12 mouse cellular contexts compared by ENCODE assay signal in the genomic region with DNA sequence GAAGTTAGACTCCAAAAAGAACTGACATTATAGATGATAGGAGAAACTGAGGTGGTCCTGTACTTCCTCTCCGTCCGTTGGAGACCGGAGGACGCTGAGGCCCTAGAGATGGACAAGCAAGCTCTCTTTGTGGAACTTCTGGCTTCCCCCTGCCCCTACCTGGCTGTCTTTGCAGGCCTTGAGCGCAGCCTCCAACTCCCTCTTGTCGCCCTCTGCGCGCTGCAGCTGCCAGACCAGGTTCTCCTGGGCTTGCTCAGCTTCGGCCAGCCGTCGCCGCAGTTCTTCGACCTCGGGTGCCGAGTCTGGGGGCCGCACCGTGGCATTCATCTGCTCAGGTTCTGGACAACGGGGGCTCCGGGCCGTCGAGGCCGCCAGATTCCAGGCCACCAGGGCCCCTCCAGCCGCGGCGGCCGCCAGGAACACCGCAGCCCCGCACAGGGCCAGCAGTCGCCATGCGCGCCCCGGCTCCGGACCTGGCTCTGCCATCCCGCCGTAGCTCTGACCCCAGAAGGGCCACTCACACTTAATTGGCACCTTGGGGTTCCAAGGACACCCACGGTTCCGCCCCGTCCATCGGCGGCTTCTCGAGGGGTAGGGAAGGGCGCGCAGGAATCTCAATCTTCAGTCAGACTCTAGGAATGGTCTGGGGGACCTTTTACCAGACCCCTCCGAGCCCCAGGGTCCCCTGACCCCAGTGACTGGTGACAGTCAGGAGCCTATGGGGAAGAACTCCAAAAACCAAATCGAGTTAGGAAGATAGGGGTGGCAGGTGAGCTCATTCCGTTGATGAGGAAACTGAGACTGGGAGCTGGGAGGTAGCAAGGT. TPM values are rescaled to one million over a fixed set of nuclear protein-coding genes. Genes with fewer than 3 reads are reported as not detected.
DNase-seq lines count a peak whose midpoint lies in the region; ATAC-seq and TF ChIP-seq lines count a peak whose summit lies in the region.
"Had no signal": no experiment of that assay in that cellular context is flagged by ENCODE, and none has a peak within 500 bp of the region (broad histone marks: within the 10 kb centered on the region; RNA-seq: fewer than 3 reads in every experiment).

A gene (minus strand): TSS at position 486 of the 825 bp plus-strand sequence.

- H3K9me3 ChIP-seq in hindbrain, embryonic 10.5 days: no peaks in the 10 kb centered on the region
- no peaks in the 10 kb centered on the region for H3K9me3 ChIP-seq in hindbrain, postnatal 0 days (ENCODE audit: low read length)
- no peaks in the 10 kb centered on the region for H3K9me3 ChIP-seq in embryonic facial prominence, embryonic 12.5 days
- H3K9me3 ChIP-seq in intestine, embryonic 15.5 days: no peaks in the 10 kb centered on the region
- no peaks in the 10 kb centered on the region for H3K9me3 ChIP-seq in midbrain, embryonic 15.5 days
- H3K9me3 ChIP-seq: G1E had no signal

- no peak for TF ChIP-seq CTCF in hindbrain, postnatal 0 days (IDR thresholded peaks at IDR 0.05; ENCODE audit: low read depth)
- TF ChIP-seq CTCF in left cerebral cortex, adult 2 months (IDR thresholded peaks at IDR 0.05): no peak

- no peak for ATAC-seq in hindbrain, postnatal 0 days
- no peak for ATAC-seq in embryonic facial prominence, embryonic 12.5 days (ENCODE audit: insufficient number of reproducible peaks, insufficient read depth, low FRiP score, low TSS enrichment)
- no peak for ATAC-seq in intestine, embryonic 15.5 days
- ATAC-seq in midbrain, embryonic 15.5 days (replicated peaks): no peak

- peak within 1 kb of the TSS; percentile 39 for H3K4me3 ChIP-seq in hindbrain, embryonic 10.5 days
- H3K4me3 ChIP-seq in hindbrain, postnatal 0 days (ENCODE audit: low read length): no peak within 1 kb of the TSS
- peak within 1 kb of the TSS; percentile 15; the same call in 1 of the 2 replicates for H3K4me3 ChIP-seq in embryonic facial prominence, embryonic 12.5 days
- H3K4me3 ChIP-seq in intestine, embryonic 15.5 days (replicated peaks): 0 out of 2 replicates have a peak within 1 kb of the TSS, but pooled peaks have one; percentile 7
- H3K4me3 ChIP-seq in midbrain, embryonic 15.5 days: 0 out of 2 replicates have a peak within 1 kb of the TSS, but pooled peaks have one; percentile 6
- no peak within 1 kb of the TSS for H3K4me3 ChIP-seq in left cerebral cortex, adult 2 months
- H3K4me3 ChIP-seq: myocyte had no signal

- H3K4me1 ChIP-seq in hindbrain, embryonic 10.5 days (replicated peaks): peaks cover 28% of the 10 kb centered on the region
- no peaks in the 10 kb centered on the region for H3K4me1 ChIP-seq in hindbrain, postnatal 0 days (ENCODE audit: insufficient read depth, low read length)
- H3K4me1 ChIP-seq in embryonic facial prominence, embryonic 12.5 days: peaks cover 10% of the 10 kb centered on the region; the same call in 1 of the 2 replicates
- H3K4me1 ChIP-seq in intestine, embryonic 15.5 days (replicated peaks): peaks cover 13% of the 10 kb centered on the region
- peaks cover 8% of the 10 kb centered on the region; the same call in 1 of the 2 replicates for H3K4me1 ChIP-seq in midbrain, embryonic 15.5 days

- peak within 1 kb of the TSS; percentile 43; the same call in 1 of the 2 replicates for H3K27ac ChIP-seq in hindbrain, embryonic 10.5 days
- no peak within 1 kb of the TSS for H3K27ac ChIP-seq in hindbrain, postnatal 0 days
- H3K27ac ChIP-seq in embryonic facial prominence, embryonic 12.5 days: no peak within 1 kb of the TSS
- peak within 1 kb of the TSS; percentile 28; the same call in 1 of the 2 replicates for H3K27ac ChIP-seq in intestine, embryonic 15.5 days
- no peak within 1 kb of the TSS for H3K27ac ChIP-seq in midbrain, embryonic 15.5 days
- H3K27ac ChIP-seq in left cerebral cortex, adult 2 months: no peak within 1 kb of the TSS

- peaks cover 66% of the 10 kb centered on the region for H3K27me3 ChIP-seq in hindbrain, embryonic 10.5 days (ENCODE audit: insufficient read depth, poor library complexity, severe bottlenecking)
- H3K27me3 ChIP-seq in hindbrain, postnatal 0 days (ENCODE audit: insufficient read depth, low read length): peaks cover 22% of the 10 kb centered on the region
- peaks cover 38% of the 10 kb centered on the region for H3K27me3 ChIP-seq in embryonic facial prominence, embryonic 12.5 days
- peaks cover 11% of the 10 kb centered on the region for H3K27me3 ChIP-seq in intestine, embryonic 15.5 days (replicated peaks)
- H3K27me3 ChIP-seq in midbrain, embryonic 15.5 days (replicated peaks): peaks cover 36% of the 10 kb centered on the region

- no peaks in the 10 kb centered on the region for H3K36me3 ChIP-seq in hindbrain, embryonic 10.5 days
- no peaks in the 10 kb centered on the region for H3K36me3 ChIP-seq in hindbrain, postnatal 0 days (ENCODE audit: insufficient read depth, low read length)
- no peaks in the 10 kb centered on the region for H3K36me3 ChIP-seq in embryonic facial prominence, embryonic 12.5 days
- H3K36me3 ChIP-seq in intestine, embryonic 15.5 days: no peaks in the 10 kb centered on the region
- no peaks in the 10 kb centered on the region for H3K36me3 ChIP-seq in midbrain, embryonic 15.5 days (replicated peaks)
- H3K36me3 ChIP-seq: G1E had no signal

- 5% methylated on average over 46 of the region's 46 CpGs for WGBS in hindbrain, embryonic 10.5 days
- WGBS in hindbrain, postnatal 0 days: 9% methylated on average over 46 of the region's 46 CpGs
- WGBS in embryonic facial prominence, embryonic 12.5 days: 9% methylated on average over 46 of the region's 46 CpGs
- 12% methylated on average over 46 of the region's 46 CpGs for WGBS in intestine, embryonic 15.5 days
- WGBS in midbrain, embryonic 15.5 days: 7% methylated on average over 46 of the region's 46 CpGs

- DNase-seq in hindbrain, embryonic 10.5 days (ENCODE audit: low spot score): peak; percentile 45
- DNase-seq in hindbrain, postnatal 0 days (ENCODE audit: low spot score): no peak
- no peak for DNase-seq in right cerebral cortex, adult 18-20 months
- DNase-seq in left cerebral cortex, adult 2 months (ENCODE audit: extremely low spot score in 1 of 2, low spot score in 2 of 2): no peak
- DNase-seq: adrenal gland, adult 2 months; cerebellum, postnatal 25 days; layer of hippocampus, adult 9-11 months had no signal

- intact Hi-C loops in left cerebral cortex, adult 2 months (cut with DNase I): no loop called here

- no peak within 1 kb of the TSS for H3K9ac ChIP-seq in hindbrain, postnatal 0 days (replicated peaks; ENCODE audit: low read length)
- no peak within 1 kb of the TSS for H3K9ac ChIP-seq in embryonic facial prominence, embryonic 12.5 days
- H3K9ac ChIP-seq in intestine, embryonic 15.5 days: peak within 1 kb of the TSS; percentile 1; the same call in 1 of the 2 replicates
- H3K9ac ChIP-seq in midbrain, embryonic 15.5 days: no peak within 1 kb of the TSS

- no peak within 1 kb of the TSS for H3K4me2 ChIP-seq in hindbrain, postnatal 0 days (ENCODE audit: low read depth, low read length)
- peak within 1 kb of the TSS; percentile 37 for H3K4me2 ChIP-seq in embryonic facial prominence, embryonic 12.5 days (replicated peaks)
- peak within 1 kb of the TSS; percentile 37 for H3K4me2 ChIP-seq in intestine, embryonic 15.5 days (replicated peaks)
- H3K4me2 ChIP-seq in midbrain, embryonic 15.5 days: peak within 1 kb of the TSS; percentile 13; the same call in 1 of the 2 replicates

RNA-seq across cellular contexts. Expression of the gene that starts here (rescaled TPM):
- polyA plus RNA-seq in hindbrain, embryonic 10.5 days (2016; fragmentation: Nextera tagmentation; extraction: Ambion mirVana): 0.51 and 0.60 TPM in 2 replicates
- total RNA-seq in hindbrain, postnatal 0 days (2014; rRNA removed): 0.58 TPM in 1 of 2 replicates, not detected in the other
- 0.13 and 0.34 TPM in 2 replicates for polyA plus RNA-seq in hindbrain, postnatal 0 days (2015; fragmentation: Nextera tagmentation; extraction: Ambion mirVana)
- 0.48 and 0.49 TPM in 2 replicates for polyA plus RNA-seq in embryonic facial prominence, embryonic 12.5 days (2016; fragmentation: Nextera tagmentation; extraction: Ambion mirVana)
- polyA plus RNA-seq in intestine, embryonic 15.5 days (2015; fragmentation: Nextera tagmentation; extraction: Ambion mirVana): 0.32 and 0.43 TPM in 2 replicates
- polyA plus RNA-seq in midbrain, embryonic 15.5 days (2015; fragmentation: Nextera tagmentation; extraction: Ambion mirVana): 0.09 and 0.15 TPM in 2 replicates
- not detected for total RNA-seq in left cerebral cortex, adult 2 months (2021)
- total RNA-seq: adrenal gland, adult 2 months had no signal
- polyA plus RNA-seq: adrenal gland, adult 2 months; G1E had no signal

Comparison
In these comparisons a context has a peak if more than half of its experiments do, and no peak if none do; other contexts are left out.
1. Peak in DNase-seq, H3K4me3 ChIP-seq and H3K27ac ChIP-seq in hindbrain, embryonic 10.5 days; RNA of the gene not detected or under 1 TPM.
2. H3K4me3 ChIP-seq: peak in embryonic facial prominence, embryonic 12.5 days (single experiment), intestine, embryonic 15.5 days (single experiment) and midbrain, embryonic 15.5 days (single experiment); none in hindbrain, postnatal 0 days (single experiment) and left cerebral cortex, adult 2 months (single experiment).